Mouse (Mus musculus): ENCODE measurements at regions not wholly inside any gene's neighbourhood (a gene's known extent, or its start where the extent isn't known, plus 50 kb on each side); places are given as distances from the start of the nearest gene placed in this dataset.

DNA sequence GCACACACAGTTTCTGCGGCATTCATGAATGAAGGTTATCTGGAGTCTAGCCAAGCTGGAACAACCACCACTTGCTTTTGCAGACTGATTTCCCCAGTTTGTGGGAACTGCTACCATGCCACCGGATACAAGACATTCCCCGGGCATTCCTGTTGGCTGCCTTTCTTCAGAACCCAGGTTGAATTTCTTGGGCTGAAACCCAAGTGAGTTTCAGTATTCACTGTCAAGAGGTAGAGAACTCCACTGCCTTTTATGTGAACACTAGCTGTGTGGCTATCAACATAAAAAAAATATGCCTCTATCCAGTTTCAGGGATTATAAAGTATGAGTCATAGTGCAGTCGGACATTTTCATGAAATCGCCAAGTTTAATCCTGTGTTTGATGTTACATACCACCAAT is 216.3 kb upstream of the A1bg start:
- H3K4me1 ChIP-seq = no peaks in the 10 kb centered on the region
- no peak overlapping the region for H3K9ac ChIP-seq
- H3K9me3 ChIP-seq = no peaks in the 10 kb centered on the region
- 85% methylated on average over 5 of the region's 5 CpGs for WGBS
- no peak overlapping the region for H3K4me3 ChIP-seq
- no peaks in the 10 kb centered on the region for H3K27me3 ChIP-seq (replicated peaks)
- no peaks in the 10 kb centered on the region for H3K36me3 ChIP-seq (replicated peaks)
- ATAC-seq (replicated peaks) = no peak
- H3K4me2 ChIP-seq = no peak overlapping the region
- H3K27ac ChIP-seq = no peak overlapping the region

DNA sequence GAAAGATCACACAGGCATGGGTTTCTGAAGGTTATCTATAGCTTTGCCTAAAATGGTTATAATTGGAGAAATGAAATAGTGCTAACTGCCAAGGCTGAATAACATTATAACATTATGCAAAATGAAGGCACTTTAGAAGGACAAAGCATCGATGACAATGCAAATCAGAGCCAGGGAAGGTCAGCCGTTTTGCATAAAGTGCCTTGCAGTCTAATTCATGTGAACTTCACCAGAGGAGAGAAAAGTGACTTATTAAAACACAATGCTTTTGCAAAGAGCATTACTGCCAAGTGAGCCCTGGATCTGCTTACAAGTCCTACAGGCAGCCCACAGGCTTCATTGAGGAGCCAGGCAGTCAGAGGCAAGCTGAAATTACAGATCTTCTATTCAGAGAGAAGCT is 214.0 kb upstream of the A1bg start:
- Histone ChIP-seq H3K4me1 (no peaks in the 10 kb centered on the region), H3K4me2 (no peak overlapping the region), H3K27ac (no peak overlapping the region), H3K36me3 (replicated peaks) (no peaks in the 10 kb centered on the region), H3K4me3 (no peak overlapping the region), H3K9me3 (no peaks in the 10 kb centered on the region), H3K27me3 (replicated peaks) (no peaks in the 10 kb centered on the region), H3K9ac (no peak overlapping the region)
- 45% methylated on average over 2 of the region's 2 CpGs for WGBS
- no peak; the same call in 1 of the 2 replicates for ATAC-seq (replicated peaks)

DNA sequence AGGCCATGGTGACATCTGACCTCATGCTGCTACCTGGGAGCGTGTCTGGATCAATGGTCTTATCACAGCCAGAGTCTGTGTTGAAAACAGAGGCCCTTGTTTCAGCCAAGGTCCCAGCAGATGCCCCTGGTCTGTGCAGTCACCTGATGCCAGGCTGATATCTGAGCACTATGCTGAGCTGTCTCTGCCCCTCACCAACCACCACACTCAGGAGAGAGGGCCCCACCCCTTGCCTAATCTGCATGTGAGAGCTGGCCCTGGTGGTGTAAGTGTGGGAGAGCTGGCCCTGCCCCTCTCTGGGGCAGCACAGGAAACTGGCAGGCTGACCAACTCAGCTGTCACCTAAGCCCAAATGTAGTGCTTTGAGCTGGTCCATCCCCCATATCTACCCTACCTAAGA is 210.5 kb upstream of the A1bg start:
- whole genome bisulfite sequencing = 84% methylated on average over 1 of the region's 1 CpGs
- Histone ChIP-seq H3K4me2 (no peak overlapping the region), H3K9ac (no peak overlapping the region), H3K36me3 (replicated peaks) (no peaks in the 10 kb centered on the region), H3K4me1 (no peaks in the 10 kb centered on the region), H3K9me3 (no peaks in the 10 kb centered on the region), H3K27ac (no peak overlapping the region), H3K27me3 (replicated peaks) (no peaks in the 10 kb centered on the region), H3K4me3 (no peak overlapping the region)
- no peak for ATAC-seq (replicated peaks)

- Histone ChIP-seq H3K27ac (no peak overlapping the region), H3K9me3 (no peaks in the 10 kb centered on the region), H3K36me3 (replicated peaks) (no peaks in the 10 kb centered on the region), H3K27me3 (replicated peaks) (no peaks in the 10 kb centered on the region), H3K9ac (no peak overlapping the region), H3K4me2 (no peak overlapping the region), H3K4me3 (no peak overlapping the region), H3K4me1 (no peaks in the 10 kb centered on the region)
- WGBS = 84% methylated on average over 2 of the region's 2 CpGs
- ATAC-seq (replicated peaks) = no peak
These were observed 205.2 kb upstream of the A1bg start for GRCm38 (mm10) chr15:61127971-61128370.

DNA sequence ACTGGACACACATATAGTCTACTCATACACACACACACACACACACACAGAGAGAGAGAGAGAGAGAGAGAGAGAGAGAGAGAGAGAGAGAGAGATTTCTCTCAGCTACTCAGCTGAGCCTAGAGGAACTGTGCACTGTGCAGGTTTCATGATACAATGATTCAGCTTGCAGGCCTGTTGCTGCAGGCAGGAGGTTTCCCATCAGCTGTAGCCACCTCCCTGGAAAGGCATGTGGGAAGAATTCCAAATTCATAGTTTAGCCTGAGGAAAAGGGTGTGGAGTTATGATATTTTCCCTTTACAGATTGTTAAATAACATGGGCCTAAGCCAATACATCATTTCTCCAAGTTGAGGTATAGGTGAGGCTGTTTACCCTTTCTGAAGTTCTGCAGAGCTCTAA is 204.3 kb upstream of the A1bg start:
- Histone ChIP-seq H3K9me3 (no peaks in the 10 kb centered on the region), H3K9ac (no peak overlapping the region)

DNA sequence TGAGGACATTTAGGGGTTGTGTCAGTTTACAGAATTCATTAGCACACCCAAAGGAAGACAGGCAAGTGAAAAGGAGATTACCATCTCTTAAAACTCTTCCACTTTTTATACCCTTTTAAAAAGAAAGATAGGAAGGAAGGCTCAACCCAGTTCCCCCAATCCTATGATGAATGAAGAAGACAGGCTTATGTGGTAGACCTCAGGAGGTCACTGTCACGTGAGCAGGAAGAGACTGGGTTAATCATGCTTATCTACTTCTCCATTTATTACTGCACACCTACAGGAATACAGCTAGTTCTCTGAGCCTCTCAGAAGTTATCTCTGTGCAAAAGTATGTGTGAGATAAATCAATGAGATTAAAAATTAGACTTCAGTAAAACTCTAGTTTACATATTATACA is 194.1 kb upstream of the A1bg start:
- 36% methylated on average over 1 of the region's 1 CpGs for WGBS
- no peak for ATAC-seq (replicated peaks)
- no peaks in the 10 kb centered on the region for H3K36me3 ChIP-seq (replicated peaks)
- H3K9me3 ChIP-seq = no peaks in the 10 kb centered on the region
- H3K27ac ChIP-seq = no peak overlapping the region
- no peak overlapping the region for H3K9ac ChIP-seq
- H3K27me3 ChIP-seq (replicated peaks) = no peaks in the 10 kb centered on the region
- no peak overlapping the region for H3K4me3 ChIP-seq
- no peaks in the 10 kb centered on the region for H3K4me1 ChIP-seq
- no peak overlapping the region for H3K4me2 ChIP-seq

More for the DNA sequence above, 204.3 kb upstream of the A1bg start:
- Histone ChIP-seq H3K4me3 (no peak overlapping the region), H3K4me1 (no peaks in the 10 kb centered on the region), H3K4me2 (no peak overlapping the region), H3K27ac (no peak overlapping the region), H3K27me3 (replicated peaks) (no peaks in the 10 kb centered on the region), H3K36me3 (replicated peaks) (no peaks in the 10 kb centered on the region)
- no peak for ATAC-seq (replicated peaks)

GRCm38 (mm10) chr15:61109429-61110128 is 186.8 kb upstream of the A1bg start:
- 34% methylated on average over 4 of the region's 4 CpGs for WGBS
- H3K4me3 ChIP-seq = no peak overlapping the region
- H3K36me3 ChIP-seq (replicated peaks) = no peaks in the 10 kb centered on the region
- no peaks in the 10 kb centered on the region for H3K27me3 ChIP-seq (replicated peaks)
- no peaks in the 10 kb centered on the region for H3K4me1 ChIP-seq
- H3K27ac ChIP-seq = no peak overlapping the region
- H3K4me2 ChIP-seq = no peak overlapping the region
- no peak for ATAC-seq (replicated peaks)
- H3K9ac ChIP-seq = no peak overlapping the region
- no peaks in the 10 kb centered on the region for H3K9me3 ChIP-seq

DNA sequence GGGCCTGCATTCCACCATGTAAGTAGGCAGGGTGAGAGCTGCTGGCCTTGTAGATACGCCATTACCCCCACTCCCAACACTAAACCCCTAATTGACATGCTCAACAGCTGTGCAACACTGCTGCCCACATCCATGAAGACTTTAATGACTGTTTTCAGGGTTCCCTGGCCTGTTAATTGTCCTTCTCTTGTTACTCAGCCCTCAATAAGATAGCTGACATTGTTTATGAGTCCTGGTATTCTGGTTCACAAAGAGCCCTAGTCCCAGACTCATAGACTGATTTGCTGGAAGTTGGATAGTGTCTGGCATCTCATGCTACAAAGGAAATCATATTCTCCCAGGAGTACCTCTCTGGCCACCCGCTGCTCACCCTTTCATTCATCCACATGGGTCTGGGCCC is 186.1 kb upstream of the A1bg start:
- ATAC-seq (replicated peaks) = no peak
- no peak overlapping the region for H3K4me3 ChIP-seq
- no peaks in the 10 kb centered on the region for H3K9me3 ChIP-seq
- no peaks in the 10 kb centered on the region for H3K27me3 ChIP-seq (replicated peaks)
- 50% methylated on average over 2 of the region's 2 CpGs for WGBS
- H3K27ac ChIP-seq = no peak overlapping the region
- H3K4me1 ChIP-seq = no peaks in the 10 kb centered on the region
- H3K36me3 ChIP-seq (replicated peaks) = no peaks in the 10 kb centered on the region
- H3K9ac ChIP-seq = no peak overlapping the region
- H3K4me2 ChIP-seq = no peak overlapping the region

DNA sequence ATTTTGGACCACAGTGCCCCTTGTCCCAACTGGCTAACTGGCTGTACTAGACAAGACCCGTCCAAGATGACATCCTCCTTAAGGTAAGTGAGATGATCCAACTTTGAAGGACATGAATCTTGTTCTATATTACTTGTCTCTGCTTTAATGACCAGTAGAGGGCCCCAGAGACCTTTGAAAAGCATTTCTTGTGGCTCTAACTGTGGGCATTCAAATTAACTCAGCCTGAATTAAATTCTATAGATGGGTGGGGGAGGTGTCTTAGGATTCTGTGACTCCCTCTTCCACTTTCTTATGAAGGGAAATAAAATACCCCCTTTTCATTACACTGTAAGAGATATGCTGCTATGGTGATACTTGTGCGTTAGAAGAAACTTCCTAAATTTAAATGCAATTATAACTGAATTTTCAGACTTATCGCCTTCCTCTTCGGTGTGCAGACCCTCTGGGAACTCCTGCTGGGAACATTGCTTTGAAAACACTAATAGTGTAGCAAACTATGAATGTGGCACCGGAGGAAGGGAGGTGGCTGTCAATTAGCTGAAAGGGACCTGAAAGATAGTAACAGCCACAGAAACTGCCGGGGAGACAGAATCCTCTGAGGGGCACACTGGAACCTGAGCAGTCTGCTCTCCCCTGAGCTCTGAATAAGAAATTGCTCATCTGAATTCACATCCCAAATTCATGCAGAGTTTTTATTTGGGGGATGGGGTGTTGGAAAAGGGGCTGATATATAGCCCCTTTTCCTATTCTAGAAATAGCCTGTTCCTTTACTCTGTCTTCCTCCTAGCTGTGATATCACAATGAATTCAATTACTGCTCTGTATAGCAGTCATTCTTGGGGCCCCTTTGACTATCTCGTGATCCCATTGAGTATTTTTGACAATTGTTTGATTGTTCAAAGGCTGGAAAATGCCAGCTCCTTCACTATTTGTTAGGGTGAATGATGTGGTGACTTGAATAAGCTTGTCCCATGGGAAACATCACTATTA is 179.9 kb upstream of the A1bg start:
- Histone ChIP-seq H3K9ac (no peak overlapping the region), H3K4me2 (peak overlapping the region; percentile 42), H3K9me3 (no peaks in the 10 kb centered on the region), H3K36me3 (replicated peaks) (no peaks in the 10 kb centered on the region), H3K27ac (peak overlapping the region; percentile 12; the same call in 1 of the 2 replicates), H3K4me1 (peaks cover 9% of the 10 kb centered on the region), H3K27me3 (replicated peaks) (no peaks in the 10 kb centered on the region), H3K4me3 (peak overlapping the region; percentile 18)
- 15% methylated on average over 7 of the region's 7 CpGs for WGBS
- ATAC-seq (replicated peaks) = peak; percentile 86

DNA sequence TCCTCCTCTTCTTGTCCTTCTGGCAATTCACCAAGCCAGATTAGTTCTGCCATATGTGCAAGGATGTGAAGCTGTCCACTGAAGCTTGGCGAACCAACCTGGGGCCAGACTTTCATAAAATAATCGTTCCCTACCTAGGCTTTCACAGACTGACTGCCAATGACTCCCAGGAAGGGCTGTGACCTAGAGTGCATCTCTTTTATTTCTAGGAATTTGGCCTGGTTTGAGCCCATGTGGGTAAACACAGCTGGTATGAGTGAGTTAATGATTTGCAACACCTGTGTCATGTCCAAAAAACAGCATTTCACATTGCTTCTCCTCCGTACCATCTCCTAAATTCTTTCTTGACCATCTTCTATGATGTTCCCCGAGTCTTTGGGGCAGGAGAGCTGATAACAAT is 178.0 kb upstream of the A1bg start:
- Histone ChIP-seq H3K4me1 (peaks cover 9% of the 10 kb centered on the region), H3K27me3 (replicated peaks) (no peaks in the 10 kb centered on the region), H3K9ac (no peak overlapping the region), H3K27ac (no peak overlapping the region), H3K36me3 (replicated peaks) (no peaks in the 10 kb centered on the region), H3K9me3 (no peaks in the 10 kb centered on the region), H3K4me3 (no peak overlapping the region), H3K4me2 (no peak overlapping the region)
- no peak for ATAC-seq (replicated peaks)
- 73% methylated on average over 4 of the region's 4 CpGs for WGBS

DNA sequence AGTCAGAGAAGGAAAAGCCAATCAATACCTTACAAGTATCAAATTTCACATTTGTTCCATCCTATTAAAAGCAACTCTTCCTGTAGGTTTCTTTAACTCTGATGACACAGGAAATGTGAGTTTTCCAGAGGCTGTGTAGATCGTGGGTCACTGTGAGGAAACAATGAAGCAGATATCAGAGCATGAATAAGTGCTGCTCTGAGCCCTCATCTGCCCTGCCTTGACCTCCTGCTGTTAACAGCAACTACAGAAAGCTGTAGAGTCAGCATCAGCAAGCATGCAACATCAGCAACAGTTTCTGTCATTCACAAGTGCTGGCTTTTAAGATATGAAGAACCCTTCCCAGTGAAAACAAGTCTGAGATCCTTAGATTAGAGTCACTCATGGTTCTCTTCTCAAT is 176.2 kb upstream of the A1bg start:
- no peak overlapping the region for H3K9ac ChIP-seq
- H3K36me3 ChIP-seq (replicated peaks) = no peaks in the 10 kb centered on the region
- H3K4me1 ChIP-seq = peaks cover 9% of the 10 kb centered on the region
- H3K4me2 ChIP-seq = no peak overlapping the region
- ATAC-seq (replicated peaks) = no peak
- H3K27ac ChIP-seq = no peak overlapping the region
- no peaks in the 10 kb centered on the region for H3K27me3 ChIP-seq (replicated peaks)
- WGBS = 54% methylated on average over 1 of the region's 1 CpGs
- no peaks in the 10 kb centered on the region for H3K9me3 ChIP-seq
- H3K4me3 ChIP-seq = no peak overlapping the region

- no peak overlapping the region for H3K4me2 ChIP-seq
- ATAC-seq (replicated peaks) = no peak
- H3K4me1 ChIP-seq = peaks cover 9% of the 10 kb centered on the region
- H3K27me3 ChIP-seq (replicated peaks) = no peaks in the 10 kb centered on the region
- H3K4me3 ChIP-seq = no peak overlapping the region
- no peaks in the 10 kb centered on the region for H3K36me3 ChIP-seq (replicated peaks)
- H3K9ac ChIP-seq = no peak overlapping the region
- no peak overlapping the region for H3K27ac ChIP-seq
- no peaks in the 10 kb centered on the region for H3K9me3 ChIP-seq
These were observed 175.7 kb upstream of the A1bg start for GRCm38 (mm10) chr15:61098519-61098918.
